Mouse (Mus musculus): ENCODE measurements around the gene Kcnab3.

The Kcnab3 gene

GRCm38 (mm10) chr11:69371601-69372000, 45.5 kb downstream of the Kcnab3 start:
- no peak for DNase-seq

- DNase-seq = no peak
These were observed 46.2 kb downstream of the Kcnab3 start for GRCm38 (mm10) chr11:69372056-69372779.

GRCm38 (mm10) chr11:69372780-69373170, 46.7 kb downstream of the Kcnab3 start:
- peak in 1 of 2 experiments; percentile 18 for DNase-seq

GRCm38 (mm10) chr11:69373223-69373965, 47.3 kb downstream of the Kcnab3 start:
- no peak for DNase-seq

GRCm38 (mm10) chr11:69375646-69376045, 49.6 kb downstream of the Kcnab3 start:
- DNase-seq = no peak

GRCm38 (mm10) chr11:69377766-69378165, 51.7 kb downstream of the Kcnab3 start:
- no peak for DNase-seq

GRCm38 (mm10) chr11:69379600-69379999, 53.5 kb downstream of the Kcnab3 start:
- DNase-seq = no peak

GRCm38 (mm10) chr11:69381356-69381755, 55.3 kb downstream of the Kcnab3 start:
- no peak for DNase-seq

Data from lung, postnatal 4 days (tissue).